Mouse (Mus musculus): ENCODE measurements around the gene Teddm3.

- TF ChIP-seq POLR2A (IDR thresholded peaks at IDR 0.05; ENCODE audit: borderline replicate concordance, insufficient read depth, low read length) (no peak), CTCF (IDR thresholded peaks at IDR 0.05; ENCODE audit: borderline replicate concordance, insufficient read depth, low read depth, low read length) (no peak)
Measured at GRCm38 (mm10) chr16:21109473-21109872, 44.3 kb downstream of the Teddm3 start.
